Mouse (Mus musculus): ENCODE results near the gene 4933424G06Rik. TPM values are rescaled to one million over a fixed set of nuclear protein-coding genes. Genes with fewer than 3 reads are reported as not detected.
A peak's percentile ranks its signal among the peaks of the same experiment; 100 is the strongest.

Gene 4933424G06Rik
- total and polyA plus RNA-seq, 2 experiments from 2014 or later = 0.81 TPM; not detected in 1

GRCm38 (mm10) chr1:36671260-36671659, 38.7 kb upstream of the 4933424G06Rik start:
- ATAC-seq (ENCODE audit: low FRiP score) (no peak), DNase-seq (ENCODE audit: low spot score) (no peak)
- no peak overlapping the region for H3K9ac ChIP-seq (replicated peaks; ENCODE audit: low read length, poor library complexity, severe bottlenecking)
- H3K27ac ChIP-seq (ENCODE audit: low read depth, low read length) = no peak overlapping the region
- no peak for TF ChIP-seq CTCF (IDR thresholded peaks at IDR 0.05)
- H3K36me3 ChIP-seq (ENCODE audit: insufficient read depth, low read length) = no peaks in the 10 kb centered on the region
- no peaks in the 10 kb centered on the region for H3K27me3 ChIP-seq (ENCODE audit: insufficient read depth, low read length)
- WGBS = 94% methylated on average over 10 of the region's 10 CpGs
- no peak overlapping the region for H3K4me3 ChIP-seq (ENCODE audit: low read depth, low read length)
- no peaks in the 10 kb centered on the region for H3K4me1 ChIP-seq (ENCODE audit: insufficient read depth, low read length)
- no peaks in the 10 kb centered on the region for H3K9me3 ChIP-seq (ENCODE audit: low read length)
- no peak overlapping the region for H3K4me2 ChIP-seq (ENCODE audit: low read depth, low read length, poor library complexity, severe bottlenecking)

DNA sequence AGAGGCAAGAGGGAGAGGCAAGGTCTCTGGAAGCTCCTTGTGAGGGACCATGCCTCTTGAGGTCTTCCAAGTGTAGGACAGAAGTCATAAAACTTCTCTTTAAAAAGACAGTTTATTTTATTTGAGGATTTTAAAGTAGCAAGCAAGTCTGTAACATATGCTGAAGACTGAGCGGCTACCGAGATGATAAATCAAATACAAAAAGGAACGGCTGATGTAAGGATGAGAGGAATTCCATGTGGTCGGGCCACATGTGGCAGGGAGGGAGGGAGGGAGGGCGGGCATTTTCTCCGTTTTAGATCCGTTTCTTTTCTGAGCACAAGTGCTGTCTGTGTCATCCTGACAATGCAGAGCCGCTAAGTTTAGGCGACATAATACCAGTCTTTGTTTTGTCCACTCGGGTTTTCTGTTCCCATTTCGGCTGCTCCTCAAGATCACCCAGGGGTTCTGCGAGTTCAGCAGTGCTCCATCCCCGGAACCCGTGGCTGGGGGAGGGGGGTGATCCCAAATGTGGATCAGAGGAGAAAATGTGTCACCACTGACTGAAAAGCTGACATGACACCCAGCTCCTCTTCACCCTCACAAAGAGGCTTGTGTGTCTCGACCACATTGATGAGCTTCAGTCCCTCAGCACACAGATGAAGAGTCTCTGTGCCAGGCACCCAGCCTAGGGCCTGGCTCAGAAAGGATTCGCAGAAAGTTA, 37.1 kb upstream of the 4933424G06Rik start:
- 43% methylated on average over 16 of the region's 16 CpGs for WGBS
- no peak overlapping the region for H3K27ac ChIP-seq (ENCODE audit: low read depth, low read length)
- ATAC-seq (ENCODE audit: low FRiP score) (no peak), DNase-seq (ENCODE audit: low spot score) (no peak)
- no peak for TF ChIP-seq CTCF (IDR thresholded peaks at IDR 0.05)
- H3K4me1 ChIP-seq (ENCODE audit: insufficient read depth, low read length) = no peaks in the 10 kb centered on the region
- no peak overlapping the region for H3K4me3 ChIP-seq (ENCODE audit: low read depth, low read length)
- no peaks in the 10 kb centered on the region for H3K36me3 ChIP-seq (ENCODE audit: insufficient read depth, low read length)
- no peak overlapping the region for H3K9ac ChIP-seq (replicated peaks; ENCODE audit: low read length, poor library complexity, severe bottlenecking)
- no peaks in the 10 kb centered on the region for H3K27me3 ChIP-seq (ENCODE audit: insufficient read depth, low read length)
- H3K4me2 ChIP-seq (ENCODE audit: low read depth, low read length, poor library complexity, severe bottlenecking) = no peak overlapping the region
- H3K9me3 ChIP-seq (ENCODE audit: low read length) = no peaks in the 10 kb centered on the region

GRCm38 (mm10) chr1:36674936-36675335, 35.0 kb upstream of the 4933424G06Rik start:
- no peaks in the 10 kb centered on the region for H3K27me3 ChIP-seq (ENCODE audit: insufficient read depth, low read length)
- ATAC-seq (ENCODE audit: low FRiP score) (no peak), DNase-seq (ENCODE audit: low spot score) (no peak)
- no peaks in the 10 kb centered on the region for H3K9me3 ChIP-seq (ENCODE audit: low read length)
- 66% methylated on average over 3 of the region's 3 CpGs for WGBS
- TF ChIP-seq CTCF (IDR thresholded peaks at IDR 0.05) = no peak
- H3K4me1 ChIP-seq (ENCODE audit: insufficient read depth, low read length) = no peaks in the 10 kb centered on the region
- no peak overlapping the region for H3K4me2 ChIP-seq (ENCODE audit: low read depth, low read length, poor library complexity, severe bottlenecking)
- no peak overlapping the region for H3K9ac ChIP-seq (replicated peaks; ENCODE audit: low read length, poor library complexity, severe bottlenecking)
- no peaks in the 10 kb centered on the region for H3K36me3 ChIP-seq (ENCODE audit: insufficient read depth, low read length)
- no peak overlapping the region for H3K4me3 ChIP-seq (ENCODE audit: low read depth, low read length)
- H3K27ac ChIP-seq (ENCODE audit: low read depth, low read length) = no peak overlapping the region

GRCm38 (mm10) chr1:36680893-36681292, 29.1 kb upstream of the 4933424G06Rik start:
- Histone ChIP-seq H3K4me1 (ENCODE audit: insufficient read depth, low read length) (no peaks in the 10 kb centered on the region), H3K9me3 (ENCODE audit: low read length) (no peaks in the 10 kb centered on the region), H3K27ac (ENCODE audit: low read depth, low read length) (no peak overlapping the region), H3K36me3 (ENCODE audit: insufficient read depth, low read length) (no peaks in the 10 kb centered on the region), H3K27me3 (ENCODE audit: insufficient read depth, low read length) (no peaks in the 10 kb centered on the region), H3K9ac (replicated peaks; ENCODE audit: low read length, poor library complexity, severe bottlenecking) (no peak overlapping the region), H3K4me3 (ENCODE audit: low read depth, low read length) (no peak overlapping the region), H3K4me2 (ENCODE audit: low read depth, low read length, poor library complexity, severe bottlenecking) (no peak overlapping the region)
- no peak for TF ChIP-seq CTCF (IDR thresholded peaks at IDR 0.05)
- ATAC-seq (ENCODE audit: low FRiP score) (no peak), DNase-seq (ENCODE audit: low spot score) (peak; percentile 42)
- WGBS = 29% methylated on average over 7 of the region's 7 CpGs

GRCm38 (mm10) chr1:36682620-36683355, 27.2 kb upstream of the 4933424G06Rik start, which contains the start of gene Fam178b:
TSS of gene Fam178b (minus strand) at chr1:36683183.
- no peak within 1 kb of the TSS for H3K4me2 ChIP-seq (ENCODE audit: low read depth, low read length, poor library complexity, severe bottlenecking)
- ATAC-seq (ENCODE audit: low FRiP score) = no peak
- 94% methylated on average over 39 of the region's 39 CpGs for WGBS

More at GRCm38 (mm10) chr1:36682620-36683355, 27.2 kb upstream of the 4933424G06Rik start, which contains the start of gene Fam178b:
- Histone ChIP-seq H3K4me3 (ENCODE audit: low read depth, low read length) (no peak within 1 kb of the TSS), H3K9ac (replicated peaks; ENCODE audit: low read length, poor library complexity, severe bottlenecking) (no peak within 1 kb of the TSS), H3K27ac (ENCODE audit: low read depth, low read length) (no peak within 1 kb of the TSS), H3K27me3 (ENCODE audit: insufficient read depth, low read length) (no peaks in the 10 kb centered on the region), H3K4me1 (ENCODE audit: insufficient read depth, low read length) (no peaks in the 10 kb centered on the region), H3K36me3 (ENCODE audit: insufficient read depth, low read length) (no peaks in the 10 kb centered on the region), H3K9me3 (ENCODE audit: low read length) (no peaks in the 10 kb centered on the region)
- TF ChIP-seq CTCF (IDR thresholded peaks at IDR 0.05) = no peak
- no peak for DNase-seq (ENCODE audit: low spot score)
